Mouse (Mus musculus) liver, embryonic 14.5 days (tissue): ENCODE measurements around the gene Mia2.

Experiments
- CTCF ChIP-seq: IDR thresholded peaks from 2 replicates; pipeline ENCODE4 v1.5.1; 2016; ENCODE audit warnings: antibody characterized with exemption, low read depth, control low read depth
- EP300 ChIP-seq: IDR thresholded peaks from 2 replicates; pipeline ENCODE4 v1.6.1; 2016; ENCODE audit warnings: antibody characterized with exemption, low read depth

GRCm38 (mm10) chr12:59128501-59128900 lies 32.9 kb downstream of the Mia2 start:
- TF ChIP-seq CTCF (no peak), EP300 (no peak)
